In genomic region chr5:75035475-75035874, GRCm38 (mm10) we compare ENCODE assay signal across 36 mouse cellular contexts. TPM values are rescaled to one million over a fixed set of nuclear protein-coding genes. Genes with fewer than 3 reads are reported as not detected.
"Had no signal": no experiment of that assay in that cellular context is flagged by ENCODE, and none has a peak within 500 bp of the region (broad histone marks: within the 10 kb centered on the region; RNA-seq: fewer than 3 reads in every experiment).

No protein-coding gene starts in this region.

- H3K4me1 ChIP-seq: hindbrain, embryonic 10.5 days; hindbrain, embryonic 12.5 days; limb, embryonic 10.5 days; limb, embryonic 12.5 days had no signal

- H3K4me3 ChIP-seq: gastrocnemius, adult 2 months; heart, embryonic 10.5 days; heart, embryonic 12.5 days; hindbrain, embryonic 10.5 days; hindbrain, embryonic 12.5 days; layer of hippocampus, adult 2 months; left cerebral cortex, adult 2 months; limb, embryonic 10.5 days; limb, embryonic 12.5 days; liver, embryonic 13.5 days; liver, embryonic 15.5 days had no signal

- H3K4me2 ChIP-seq: heart, embryonic 12.5 days; hindbrain, embryonic 12.5 days; hindbrain, embryonic 14.5 days; limb, embryonic 12.5 days; liver, embryonic 11.5 days; liver, embryonic 13.5 days; liver, embryonic 15.5 days had no signal

- H3K36me3 ChIP-seq: hindbrain, embryonic 12.5 days; liver, embryonic 15.5 days had no signal

- ATAC-seq: hindbrain, embryonic 16.5 days; intestine, embryonic 16.5 days had no signal

- DNase-seq: gastrocnemius, adult 2 months; gastrocnemius, postnatal 10 days; gastrocnemius, postnatal 25 days; heart, adult 18-20 months; heart, postnatal 10 days; heart, postnatal 4 days; kidney, adult 18-20 months; kidney, adult 8-10 months; kidney, postnatal 10 days; kidney, postnatal 25 days; kidney, postnatal 4 days; liver; liver, embryonic 13.5 days had no signal

- H3K9ac ChIP-seq: heart, embryonic 12.5 days; hindbrain, embryonic 12.5 days; hindbrain, embryonic 14.5 days; limb, embryonic 12.5 days; liver, embryonic 13.5 days; liver, embryonic 15.5 days had no signal

- H3K9me3 ChIP-seq: heart, embryonic 10.5 days; heart, embryonic 12.5 days; hindbrain, embryonic 10.5 days; hindbrain, embryonic 12.5 days; limb, embryonic 10.5 days; limb, embryonic 12.5 days; liver, embryonic 13.5 days; liver, embryonic 15.5 days had no signal

- H3K27me3 ChIP-seq: heart, embryonic 12.5 days; hindbrain, embryonic 12.5 days; limb, embryonic 12.5 days; liver, embryonic 13.5 days; liver, embryonic 15.5 days had no signal

- H3K27ac ChIP-seq: gastrocnemius, adult 2 months; heart, embryonic 10.5 days; hindbrain, embryonic 10.5 days; hindbrain, embryonic 12.5 days; hindbrain, embryonic 14.5 days; layer of hippocampus, adult 2 months; left cerebral cortex, adult 2 months; limb, embryonic 10.5 days; limb, embryonic 12.5 days; liver, embryonic 13.5 days; liver, embryonic 15.5 days had no signal

RNA-seq across cellular contexts. Expression of gene Gsx2, which starts 39.9 kb away (rescaled TPM):
- total RNA-seq: gastrocnemius, adult 2 months; gastrocnemius, postnatal 10 days; gastrocnemius, postnatal 25 days; gastrocnemius, postnatal 4 days; granulocyte monocyte progenitor cell, adult 5-6 weeks; heart, adult 18-20 months; heart, adult 8-10 months; heart, postnatal 10 days; heart, postnatal 25 days; heart, postnatal 4 days had no signal
- polyA plus RNA-seq: heart, embryonic 10.5 days; heart, embryonic 12.5 days; heart, embryonic 14.5 days; heart, embryonic 16.5 days; intestine, embryonic 14.5 days; intestine, embryonic 16.5 days; kidney, embryonic 14.5 days; kidney, embryonic 16.5 days; limb, embryonic 10.5 days; limb, embryonic 12.5 days; limb, embryonic 14.5 days; liver, embryonic 11.5 days; liver, embryonic 13.5 days; liver, embryonic 15.5 days had no signal
